Mouse (Mus musculus): ENCODE measurements at regions not wholly inside any gene's neighbourhood (a gene's known extent, or its start where the extent isn't known, plus 50 kb on each side); places are given as distances from the start of the nearest gene placed in this dataset.

- TF ChIP-seq TBP (IDR thresholded peaks at IDR 0.05; ENCODE audit: low read depth, low read length), result no peak
- Histone ChIP-seq H3K4me1 (ENCODE audit: control insufficient read depth in 1 of 2, insufficient read depth in 2 of 2, low read length in 2 of 2) (no peaks in the 10 kb centered on the region), H3K79me2 (ENCODE audit: control insufficient read depth, insufficient read depth, low read length, poor library complexity) (no peaks in the 10 kb centered on the region), H3K4me3 (ENCODE audit: control insufficient read depth in 1 of 2, insufficient read depth in 1 of 2, low read depth in 2 of 2, low read length in 2 of 2) (no peak overlapping the region), H3K9ac (ENCODE audit: control insufficient read depth, low read depth, low read length, poor library complexity, severe bottlenecking) (no peak overlapping the region), H3K36me3 (ENCODE audit: control insufficient read depth in 1 of 2, insufficient read depth in 2 of 2, low read length in 2 of 2) (no peaks in the 10 kb centered on the region), H3K27me3 (ENCODE audit: control insufficient read depth in 1 of 2, insufficient read depth in 2 of 2, low read length in 2 of 2) (no peaks in the 10 kb centered on the region; a peak in 1 of 4 replicates), H3K9me3 (replicated peaks; ENCODE audit: insufficient read depth, low read length) (no peaks in the 10 kb centered on the region), H3K27ac (ENCODE audit: control insufficient read depth, low read depth, low read length) (no peak overlapping the region)
- DNase-seq (ENCODE audit: low read depth, low spot score), result no peak
Observed at GRCm38 (mm10) chr3:38002275-38002674, 278.0 kb upstream of the Gm5148 start.

GRCm38 (mm10) chr3:37999779-38000178 lies 275.5 kb upstream of the Gm5148 start:
- Histone ChIP-seq H3K9me3 (replicated peaks; ENCODE audit: insufficient read depth, low read length) (no peaks in the 10 kb centered on the region), H3K4me3 (ENCODE audit: control insufficient read depth in 1 of 2, insufficient read depth in 1 of 2, low read depth in 2 of 2, low read length in 2 of 2) (no peak overlapping the region), H3K79me2 (ENCODE audit: control insufficient read depth, insufficient read depth, low read length, poor library complexity) (no peaks in the 10 kb centered on the region), H3K9ac (ENCODE audit: control insufficient read depth, low read depth, low read length, poor library complexity, severe bottlenecking) (no peak overlapping the region), H3K27ac (ENCODE audit: control insufficient read depth, low read depth, low read length) (no peak overlapping the region), H3K27me3 (ENCODE audit: control insufficient read depth in 1 of 2, insufficient read depth in 2 of 2, low read length in 2 of 2) (no peaks in the 10 kb centered on the region; a peak in 1 of 4 replicates), H3K4me1 (ENCODE audit: control insufficient read depth in 1 of 2, insufficient read depth in 2 of 2, low read length in 2 of 2) (no peaks in the 10 kb centered on the region), H3K36me3 (ENCODE audit: control insufficient read depth in 1 of 2, insufficient read depth in 2 of 2, low read length in 2 of 2) (no peaks in the 10 kb centered on the region)
- TF ChIP-seq ZMIZ1 (IDR thresholded peaks at IDR 0.05; ENCODE audit: low read depth, low read length) (no peak), POLR2A (IDR thresholded peaks at IDR 0.05; ENCODE audit: control insufficient read depth in 1 of 2, insufficient read depth in 1 of 2, low read depth in 1 of 2, low read length in 2 of 2, poor library complexity in 1 of 2) (no peak), RCOR1 (IDR thresholded peaks at IDR 0.05; ENCODE audit: low read depth, low read length) (no peak)
- no peak for DNase-seq (ENCODE audit: low read depth, low spot score)

- Histone ChIP-seq H3K79me2 (ENCODE audit: control insufficient read depth, insufficient read depth, low read length, poor library complexity) (no peaks in the 10 kb centered on the region), H3K4me3 (ENCODE audit: control insufficient read depth in 1 of 2, insufficient read depth in 1 of 2, low read depth in 2 of 2, low read length in 2 of 2) (no peak overlapping the region), H3K27ac (ENCODE audit: control insufficient read depth, low read depth, low read length) (no peak overlapping the region), H3K9ac (ENCODE audit: control insufficient read depth, low read depth, low read length, poor library complexity, severe bottlenecking) (no peak overlapping the region), H3K9me3 (replicated peaks; ENCODE audit: insufficient read depth, low read length) (no peaks in the 10 kb centered on the region), H3K4me1 (ENCODE audit: control insufficient read depth in 1 of 2, insufficient read depth in 2 of 2, low read length in 2 of 2) (no peaks in the 10 kb centered on the region), H3K36me3 (ENCODE audit: control insufficient read depth in 1 of 2, insufficient read depth in 2 of 2, low read length in 2 of 2) (no peaks in the 10 kb centered on the region), H3K27me3 (ENCODE audit: control insufficient read depth in 1 of 2, insufficient read depth in 2 of 2, low read length in 2 of 2) (no peaks in the 10 kb centered on the region; a peak in 1 of 4 replicates)
- TF ChIP-seq BHLHE40 (IDR thresholded peaks at IDR 0.05; ENCODE audit: borderline replicate concordance, low read depth, low read length) (no peak), KAT2A (conservative IDR thresholded peaks at IDR 0.05; ENCODE audit: low read depth, low read length) (no peak), CHD2 (IDR thresholded peaks at IDR 0.05; ENCODE audit: low read length) (no peak), MAZ (IDR thresholded peaks at IDR 0.05; ENCODE audit: low read depth, low read length) (no peak), TBP (IDR thresholded peaks at IDR 0.05; ENCODE audit: low read depth, low read length) (no peak), RAD21 (IDR thresholded peaks at IDR 0.05; ENCODE audit: low read depth, low read length) (no peak), CTCF (IDR thresholded peaks at IDR 0.05 in 2 of 3, conservative IDR thresholded peaks at IDR 0.05 in 1 of 3; ENCODE audit: control insufficient read depth in 1 of 3, insufficient read depth in 1 of 3, low read depth in 2 of 3, low read length in 3 of 3, poor library complexity in 1 of 3, severe bottlenecking in 1 of 3) (no peak), NELFE (IDR thresholded peaks at IDR 0.05; ENCODE audit: low read depth, low read length) (no peak), ELF1 (IDR thresholded peaks at IDR 0.05; ENCODE audit: low read depth, low read length) (no peak), JUND (IDR thresholded peaks at IDR 0.05; ENCODE audit: low read depth, low read length) (no peak), ETS1 (IDR thresholded peaks at IDR 0.05; ENCODE audit: low read depth, low read length) (no peak), ZNF384 (IDR thresholded peaks at IDR 0.05; ENCODE audit: low read depth, low read length) (no peak), ZMIZ1 (IDR thresholded peaks at IDR 0.05; ENCODE audit: low read depth, low read length) (no peak), MAFK (IDR thresholded peaks at IDR 0.05; ENCODE audit: borderline replicate concordance, low read depth, low read length) (no peak), E2F4 (IDR thresholded peaks at IDR 0.05; ENCODE audit: borderline replicate concordance, low read depth, low read length) (no peak)
- DNase-seq (ENCODE audit: low read depth, low spot score), result no peak
Observed at GRCm38 (mm10) chr3:37997998-37998397, 273.7 kb upstream of the Gm5148 start.
